Mouse (Mus musculus) forebrain, embryonic 15.5 days (tissue): ENCODE measurements around the gene Usp22. TPM values are rescaled to one million over a fixed set of nuclear protein-coding genes. Genes with fewer than 3 reads are reported as not detected.

Experiments
- ATAC-seq: fragments of 200-750 bp; cut with Nextera tagmentation; replicated peaks from 2 replicates; pipeline ENCODE4 v1.8.0; 2017; ENCODE audit warnings: mild to moderate bottlenecking, moderate TSS enrichment, moderate library complexity
- H3K27ac ChIP-seq: fragments of 300-500 bp; sonication (generic); replicated peaks from 2 replicates; pipeline ENCODE4 v1.5.1; 2015; ENCODE audit warnings: mild to moderate bottlenecking, inconsistent platforms
- H3K27me3 ChIP-seq: fragments of 300-500 bp; sonication (generic); 2 replicates; pipeline ENCODE4 v1.6.1; 2015; ENCODE audit warnings: inconsistent platforms
- H3K36me3 ChIP-seq: fragments of 300-500 bp; sonication (generic); 2 replicates; pipeline ENCODE4 v1.6.1; 2015; ENCODE audit warnings: mild to moderate bottlenecking, inconsistent platforms
- H3K4me1 ChIP-seq: fragments of 300-500 bp; sonication (generic); 2 replicates; pipeline ENCODE4 v1.6.1; 2015; ENCODE audit warnings: inconsistent platforms
- H3K4me2 ChIP-seq: fragments of 300-500 bp; sonication (generic); replicated peaks from 2 replicates; pipeline ENCODE4 v1.6.1; 2015; ENCODE audit warnings: mild to moderate bottlenecking, inconsistent platforms
- H3K4me3 ChIP-seq: fragments of 300-500 bp; sonication (generic); 2 replicates; pipeline ENCODE4 v1.5.1; 2015; ENCODE audit warnings: mild to moderate bottlenecking, inconsistent platforms
- H3K9ac ChIP-seq: fragments of 300-500 bp; sonication (generic); replicated peaks from 2 replicates; pipeline ENCODE4 v1.6.1; 2015; ENCODE audit warnings: mild to moderate bottlenecking, inconsistent platforms
- H3K9me3 ChIP-seq: fragments of 300-500 bp; sonication (generic); 2 replicates; pipeline ENCODE4 v1.6.1; 2016; ENCODE audit warnings: inconsistent platforms
- WGBS: fragments of 180-500 bp; shearing (Covaris S2); methylation state at CpG from one replicate; pipeline ENCODE4 v1.1.7; 2015; ENCODE audit warnings: mixed read lengths; 5-methylcytosine and 5-hydroxymethylcytosine counted together
- polyA plus RNA-seq: library from polyadenylated mRNA; unstranded; fragments of >200 nt; fragmentation: Nextera tagmentation; extraction: Ambion mirVana; gene quantifications from 2 replicates; pipeline ENCODE4 v1.2.1, GENCODE M21; 2015

Usp22 gene
- polyA plus RNA-seq, 1 experiment from 2014 or later: 436 TPM

DNA sequence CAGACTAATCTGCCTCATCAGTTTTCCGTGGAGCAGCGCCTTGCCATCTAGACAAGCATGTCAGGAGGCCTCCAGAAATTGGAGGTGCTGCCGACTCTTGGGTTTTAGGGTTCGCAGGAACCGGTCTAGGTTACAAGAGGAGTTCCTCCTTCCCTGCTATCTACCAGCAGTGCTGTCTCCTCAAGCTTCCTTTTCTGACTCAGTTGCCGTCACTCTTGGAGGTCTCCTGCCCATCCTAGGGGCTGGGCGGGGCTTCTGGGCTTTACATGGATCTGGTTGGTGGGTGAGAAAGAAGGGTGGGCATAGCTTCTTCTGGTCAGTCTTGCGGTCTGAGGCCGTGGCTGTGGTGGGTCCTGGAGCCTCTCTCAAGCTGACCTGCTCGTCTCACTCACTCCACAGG, 45.5 kb downstream of the Usp22 start:
- Histone ChIP-seq H3K9me3 (no peaks in the 10 kb centered on the region), H3K9ac (no peak overlapping the region), H3K36me3 (no peaks in the 10 kb centered on the region), H3K27ac (no peak overlapping the region), H3K4me2 (no peak overlapping the region), H3K4me1 (no peaks in the 10 kb centered on the region), H3K4me3 (no peak overlapping the region), H3K27me3 (no peaks in the 10 kb centered on the region)
- WGBS: 60% methylated on average over 10 of the region's 10 CpGs
- ATAC-seq: no peak

DNA sequence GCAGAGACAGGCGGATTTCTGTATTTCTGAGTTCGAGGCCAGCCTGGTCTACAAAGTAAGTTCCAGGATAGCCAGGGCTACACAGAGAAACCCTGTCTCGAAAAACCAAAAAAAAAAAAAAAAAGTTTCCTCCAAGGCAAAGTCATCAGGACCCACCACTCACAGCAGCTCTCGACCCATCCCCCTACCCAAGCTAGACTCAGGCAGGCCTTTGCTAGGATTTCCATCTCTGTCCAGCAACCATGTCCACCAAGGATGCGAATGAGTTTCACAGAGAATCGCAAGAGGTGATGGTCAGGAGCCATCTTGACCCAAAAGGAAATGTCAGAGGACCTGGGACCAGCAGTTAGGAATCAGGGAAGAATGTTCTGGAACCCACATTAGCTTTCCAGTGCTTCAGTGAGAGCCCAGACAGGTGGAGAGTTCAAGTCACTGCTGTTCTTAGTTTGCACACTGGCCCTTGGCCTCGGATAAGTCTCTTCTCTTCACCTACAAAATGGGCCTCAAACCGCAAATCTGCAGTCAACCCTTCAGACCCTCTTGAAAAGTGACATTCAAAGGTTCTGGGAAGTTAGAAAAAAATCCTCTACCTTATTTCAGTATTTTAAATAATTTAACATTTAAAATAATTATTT, 47.3 kb downstream of the Usp22 start:
- Histone ChIP-seq H3K9ac (no peak overlapping the region), H3K36me3 (no peaks in the 10 kb centered on the region), H3K27ac (no peak overlapping the region), H3K27me3 (no peaks in the 10 kb centered on the region), H3K4me2 (no peak overlapping the region), H3K4me3 (no peak overlapping the region), H3K4me1 (no peaks in the 10 kb centered on the region), H3K9me3 (no peaks in the 10 kb centered on the region)
- ATAC-seq: no peak
- WGBS: 92% methylated on average over 8 of the region's 8 CpGs

DNA sequence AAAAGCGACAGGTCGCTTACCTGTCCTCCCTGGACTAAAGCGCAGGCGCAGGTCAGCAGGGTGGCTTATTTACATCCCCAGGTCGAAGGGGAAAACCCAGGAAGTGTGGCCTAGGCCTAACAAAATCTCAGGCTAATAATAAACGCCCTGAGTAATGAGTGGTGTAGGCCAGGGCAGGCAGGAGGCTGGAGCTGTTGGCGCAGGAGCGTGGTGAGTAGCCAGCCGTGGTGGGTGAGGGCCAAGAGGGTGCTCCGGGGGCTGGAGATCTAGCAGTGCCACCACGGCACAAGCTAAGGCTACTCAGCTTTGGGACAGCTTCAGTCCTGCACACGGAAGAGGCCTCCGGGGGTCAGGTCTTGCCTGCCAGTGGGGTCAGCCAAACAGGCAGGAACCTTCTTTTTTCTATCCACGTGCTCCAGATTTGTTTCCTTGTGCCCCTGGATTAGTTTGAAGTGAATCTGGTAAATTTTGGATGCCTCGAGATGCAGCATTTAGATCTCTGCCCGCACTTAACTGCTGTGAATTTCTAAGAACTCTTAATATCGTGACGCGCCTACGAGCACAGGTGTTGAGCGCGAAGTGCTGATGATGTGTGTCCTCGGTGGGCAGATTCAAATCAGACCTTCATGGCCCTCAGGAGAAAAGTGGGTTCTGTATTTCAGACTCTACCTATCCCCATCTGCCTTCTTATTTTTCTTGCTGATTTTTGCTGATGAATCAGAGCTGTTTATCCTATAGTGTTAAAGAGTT, 48.1 kb downstream of the Usp22 start, which contains the start of gene Tnfrsf13b:
Gene Tnfrsf13b (plus strand): TSS at position 150 of the 750 bp plus-strand sequence.
- Histone ChIP-seq H3K4me2 (no peak within 1 kb of the TSS), H3K27ac (no peak within 1 kb of the TSS), H3K9me3 (no peaks in the 10 kb centered on the region), H3K9ac (no peak within 1 kb of the TSS), H3K27me3 (no peaks in the 10 kb centered on the region), H3K36me3 (no peaks in the 10 kb centered on the region), H3K4me1 (no peaks in the 10 kb centered on the region), H3K4me3 (no peak within 1 kb of the TSS)
- 87% methylated on average over 23 of the region's 23 CpGs for WGBS
- no peak for ATAC-seq

DNA sequence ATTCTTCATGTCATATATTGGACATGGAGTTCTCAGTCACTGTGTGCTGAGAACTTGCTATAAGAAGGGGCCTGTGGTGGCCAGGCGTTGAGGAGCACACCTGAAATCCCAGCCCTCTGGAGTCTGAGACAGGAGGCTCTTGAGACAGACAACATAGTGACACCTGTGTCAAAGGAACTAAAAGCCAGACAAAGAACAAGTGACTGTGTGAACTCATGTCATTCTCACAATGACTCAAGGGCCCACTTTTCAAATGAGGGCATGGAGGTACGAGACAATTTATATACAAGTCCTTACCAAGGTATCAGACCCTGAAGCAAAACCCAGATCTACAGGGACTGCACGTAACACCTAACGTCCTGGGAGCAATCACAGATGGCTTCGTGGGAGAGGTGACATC, 48.9 kb downstream of the Usp22 start:
- no peaks in the 10 kb centered on the region for H3K36me3 ChIP-seq
- H3K9ac ChIP-seq: no peak overlapping the region
- no peak overlapping the region for H3K4me2 ChIP-seq
- 85% methylated on average over 5 of the region's 5 CpGs for WGBS
- no peak overlapping the region for H3K4me3 ChIP-seq
- no peaks in the 10 kb centered on the region for H3K4me1 ChIP-seq
- H3K27ac ChIP-seq: no peak overlapping the region
- H3K27me3 ChIP-seq: no peaks in the 10 kb centered on the region
- ATAC-seq: no peak
- no peaks in the 10 kb centered on the region for H3K9me3 ChIP-seq

DNA sequence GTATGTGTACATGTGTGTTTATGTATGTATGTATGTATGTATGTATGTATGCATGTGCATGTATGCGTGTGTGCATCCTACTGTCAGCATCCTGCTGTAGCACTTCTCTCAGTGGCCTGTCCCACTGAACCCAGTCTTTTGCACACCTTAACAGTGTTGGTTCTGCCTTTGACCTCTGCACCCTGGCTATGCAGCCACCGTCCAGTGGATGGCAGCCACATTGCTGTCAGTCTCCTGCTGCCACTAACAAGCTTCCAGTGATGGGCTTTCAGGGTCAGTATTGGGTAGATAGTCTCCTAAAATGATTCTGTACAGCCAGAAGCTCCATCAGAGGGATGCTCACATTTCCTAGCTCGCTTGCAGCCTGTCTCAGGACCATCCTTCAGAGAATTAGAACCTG, 51.0 kb downstream of the Usp22 start:
- no peak overlapping the region for H3K9ac ChIP-seq
- H3K4me2 ChIP-seq: no peak overlapping the region
- no peak for ATAC-seq
- no peaks in the 10 kb centered on the region for H3K27me3 ChIP-seq
- H3K9me3 ChIP-seq: no peaks in the 10 kb centered on the region
- H3K4me1 ChIP-seq: no peaks in the 10 kb centered on the region
- H3K4me3 ChIP-seq: no peak overlapping the region
- no peak overlapping the region for H3K27ac ChIP-seq
- 69% methylated on average over 3 of the region's 3 CpGs for WGBS
- no peaks in the 10 kb centered on the region for H3K36me3 ChIP-seq

DNA sequence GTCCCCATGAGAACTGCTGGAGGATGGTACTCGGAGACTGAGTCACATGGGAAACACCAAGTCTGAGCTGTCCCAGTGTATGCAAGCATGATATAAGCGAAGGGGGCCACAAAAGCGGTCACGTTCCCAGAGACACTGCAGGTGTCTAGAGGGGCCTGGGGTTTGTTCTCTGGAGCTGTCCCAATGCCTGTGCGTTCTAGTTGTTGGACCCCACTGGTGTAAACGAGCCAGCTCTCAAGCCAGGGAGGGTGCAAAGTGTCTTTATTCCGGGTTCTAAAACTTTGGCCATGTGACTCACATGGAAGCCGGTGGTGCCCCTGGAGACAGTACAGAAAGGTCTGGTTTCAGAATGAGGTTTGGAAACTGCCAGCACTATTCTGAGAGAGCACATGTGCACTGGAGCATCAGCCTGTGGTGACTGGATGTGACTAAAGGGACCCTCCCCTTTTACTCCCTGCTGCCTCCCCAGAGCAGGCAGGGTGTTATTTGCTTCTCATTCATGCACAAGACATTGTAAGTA, 52.0 kb downstream of the Usp22 start:
- ATAC-seq: no peak
- Histone ChIP-seq H3K4me3 (no peak overlapping the region), H3K27me3 (no peaks in the 10 kb centered on the region)

DNA sequence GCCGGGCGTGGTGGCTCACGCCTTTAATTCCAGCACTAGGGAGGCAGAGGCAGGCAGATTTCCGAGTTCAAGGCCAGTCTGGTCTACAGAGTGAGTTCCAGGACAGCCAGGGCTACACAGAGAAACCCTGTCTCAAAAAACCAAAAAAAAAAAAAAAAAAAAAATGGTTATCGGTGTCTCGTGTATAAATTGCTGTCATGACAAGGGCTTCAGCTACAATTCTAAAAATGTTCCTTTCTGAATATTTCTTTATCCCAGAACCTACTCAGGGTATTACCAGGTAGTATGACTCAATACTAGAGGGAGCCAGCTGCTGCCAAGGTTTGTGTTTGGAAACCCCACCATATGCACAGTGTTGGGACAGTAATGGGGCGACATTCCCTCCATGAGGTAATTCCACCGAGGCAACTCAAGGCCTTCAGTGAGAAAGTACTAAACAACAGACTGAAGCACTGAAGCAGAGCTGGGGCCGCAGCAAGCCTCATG, 52.5 kb downstream of the Usp22 start:
- no peaks in the 10 kb centered on the region for H3K36me3 ChIP-seq
- H3K27ac ChIP-seq: no peak overlapping the region
- ATAC-seq: no peak
- no peak overlapping the region for H3K9ac ChIP-seq
- no peak overlapping the region for H3K4me3 ChIP-seq
- no peaks in the 10 kb centered on the region for H3K4me1 ChIP-seq
- H3K4me2 ChIP-seq: no peak overlapping the region
- H3K27me3 ChIP-seq: no peaks in the 10 kb centered on the region
- WGBS: 89% methylated on average over 9 of the region's 9 CpGs
- H3K9me3 ChIP-seq: no peaks in the 10 kb centered on the region

More for the DNA sequence above, 52.0 kb downstream of the Usp22 start:
- Histone ChIP-seq H3K36me3 (no peaks in the 10 kb centered on the region), H3K9ac (no peak overlapping the region), H3K4me1 (no peaks in the 10 kb centered on the region), H3K4me2 (no peak overlapping the region), H3K9me3 (no peaks in the 10 kb centered on the region), H3K27ac (no peak overlapping the region)
- 89% methylated on average over 8 of the region's 8 CpGs for WGBS

DNA sequence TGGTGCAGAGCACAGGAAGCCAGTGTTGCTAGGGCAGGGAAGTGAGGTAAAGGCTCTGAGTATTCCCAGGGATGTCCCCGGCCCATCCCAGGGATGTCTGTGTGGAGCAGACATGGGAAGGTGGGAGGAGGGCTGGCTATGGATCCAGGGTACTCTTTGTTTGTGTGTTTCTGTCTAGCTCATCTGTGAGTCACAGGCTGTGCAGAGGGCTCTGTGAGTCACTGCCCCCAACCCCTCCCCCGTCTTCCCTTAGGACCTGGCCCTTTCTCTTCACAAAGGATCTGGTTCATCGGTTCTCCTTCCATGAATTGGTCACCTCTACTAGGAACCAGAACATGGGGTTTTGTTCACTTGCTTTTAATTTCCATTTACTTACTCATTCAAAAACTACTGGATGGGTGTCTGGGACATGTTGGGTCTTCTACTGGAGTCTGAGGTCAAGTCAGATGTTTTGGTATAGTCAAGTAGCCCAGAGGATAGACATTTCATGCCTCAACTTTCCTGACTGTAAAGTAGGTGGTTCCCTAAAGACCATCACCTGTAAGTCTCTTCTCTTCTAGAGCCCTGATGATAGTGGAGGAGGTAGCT, 54.8 kb downstream of the Usp22 start:
- Histone ChIP-seq H3K4me3 (no peak overlapping the region), H3K4me2 (no peak overlapping the region), H3K27ac (no peak overlapping the region), H3K9ac (no peak overlapping the region), H3K9me3 (no peaks in the 10 kb centered on the region), H3K27me3 (no peaks in the 10 kb centered on the region), H3K36me3 (no peaks in the 10 kb centered on the region), H3K4me1 (no peaks in the 10 kb centered on the region)
- ATAC-seq: no peak
- WGBS: 90% methylated on average over 3 of the region's 3 CpGs

DNA sequence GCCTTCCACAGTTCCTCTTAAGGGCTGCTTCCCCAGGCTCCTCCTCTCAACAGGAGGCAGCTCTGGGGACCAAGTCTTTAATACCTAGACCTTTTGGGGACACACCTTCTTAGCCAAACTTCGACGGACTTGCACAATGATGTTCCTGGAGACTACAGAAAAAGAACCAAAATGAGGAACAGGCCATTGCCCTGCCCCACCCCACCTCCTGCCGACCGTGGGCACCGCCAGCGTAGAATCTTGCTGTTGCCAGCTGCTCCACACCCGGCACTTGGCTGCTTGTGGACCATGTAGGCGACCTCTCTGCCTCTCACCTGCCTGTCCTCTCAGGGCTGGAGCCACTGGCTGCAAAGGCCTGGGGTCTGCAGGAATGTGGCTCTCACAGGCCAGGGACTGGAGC, 58.6 kb downstream of the Usp22 start:
- 68% methylated on average over 8 of the region's 8 CpGs for WGBS
- no peak overlapping the region for H3K9ac ChIP-seq
- no peak for ATAC-seq

DNA sequence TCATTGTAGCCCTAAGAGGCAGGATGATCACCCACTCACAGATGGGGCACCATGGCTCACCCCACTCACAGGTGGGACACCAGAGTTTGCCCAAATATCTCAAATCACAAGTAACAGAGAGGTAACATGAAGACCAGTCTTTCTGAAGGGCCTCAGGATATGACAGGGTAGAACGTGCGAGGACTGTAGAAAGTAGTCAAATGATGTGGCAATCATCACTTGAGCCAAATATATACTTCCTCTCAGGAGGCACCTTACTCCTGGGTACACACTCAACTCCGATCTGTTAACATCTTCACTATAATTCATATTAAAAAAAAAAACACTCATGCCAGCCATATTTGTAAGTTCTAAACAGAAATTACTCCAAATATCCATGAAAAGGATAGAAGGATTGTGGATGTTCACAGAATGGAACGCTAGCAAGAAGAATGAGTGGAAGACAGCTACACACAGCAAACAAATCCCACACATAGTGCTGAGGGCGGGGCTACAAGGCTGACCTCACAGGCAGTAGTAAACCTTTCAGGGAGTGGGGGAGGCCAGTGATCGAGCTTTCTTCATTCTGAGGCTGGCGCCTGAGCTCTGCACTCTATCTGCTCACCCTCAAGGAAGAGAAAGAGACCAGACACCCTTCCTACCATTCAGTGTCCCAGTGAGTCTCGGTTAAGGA, 62.4 kb downstream of the Usp22 start:
- H3K9ac ChIP-seq: no peak overlapping the region
- H3K4me3 ChIP-seq: no peak overlapping the region
- H3K27ac ChIP-seq: no peak overlapping the region
- no peaks in the 10 kb centered on the region for H3K36me3 ChIP-seq
- WGBS: 86% methylated on average over 8 of the region's 8 CpGs
- ATAC-seq: no peak
- no peaks in the 10 kb centered on the region for H3K4me1 ChIP-seq
- H3K27me3 ChIP-seq: no peaks in the 10 kb centered on the region
- no peaks in the 10 kb centered on the region for H3K9me3 ChIP-seq
- H3K4me2 ChIP-seq: no peak overlapping the region

More for the DNA sequence above, 58.6 kb downstream of the Usp22 start:
- Histone ChIP-seq H3K27ac (no peak overlapping the region), H3K4me3 (no peak overlapping the region), H3K9me3 (no peaks in the 10 kb centered on the region), H3K27me3 (no peaks in the 10 kb centered on the region), H3K4me1 (no peaks in the 10 kb centered on the region), H3K4me2 (no peak overlapping the region), H3K36me3 (no peaks in the 10 kb centered on the region)

DNA sequence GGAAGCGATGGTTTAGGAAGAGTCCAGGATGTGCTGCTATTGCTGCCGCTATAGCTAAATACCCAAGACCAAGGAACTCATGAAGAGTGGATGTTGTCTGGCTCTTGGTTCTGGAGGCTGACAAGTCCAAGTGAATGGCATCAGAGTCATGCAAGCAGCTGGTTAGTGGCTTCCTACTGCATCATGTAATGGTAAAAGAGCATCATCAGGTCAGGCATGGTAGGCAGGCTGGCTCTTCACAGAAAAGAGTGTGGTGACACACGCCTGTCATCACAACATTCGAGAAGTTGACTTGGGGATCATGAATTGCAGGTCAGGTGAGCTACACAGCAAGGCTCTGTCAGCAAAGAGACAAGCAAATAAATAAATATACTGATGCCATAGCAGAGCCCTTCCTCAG, 63.4 kb downstream of the Usp22 start:
- no peaks in the 10 kb centered on the region for H3K36me3 ChIP-seq
- no peak overlapping the region for H3K27ac ChIP-seq
- H3K4me1 ChIP-seq: no peaks in the 10 kb centered on the region
- WGBS: 93% methylated on average over 4 of the region's 4 CpGs
- H3K4me3 ChIP-seq: no peak overlapping the region
- no peaks in the 10 kb centered on the region for H3K27me3 ChIP-seq
- H3K9ac ChIP-seq: no peak overlapping the region
- H3K4me2 ChIP-seq: no peak overlapping the region
- H3K9me3 ChIP-seq: no peaks in the 10 kb centered on the region
- no peak for ATAC-seq

DNA sequence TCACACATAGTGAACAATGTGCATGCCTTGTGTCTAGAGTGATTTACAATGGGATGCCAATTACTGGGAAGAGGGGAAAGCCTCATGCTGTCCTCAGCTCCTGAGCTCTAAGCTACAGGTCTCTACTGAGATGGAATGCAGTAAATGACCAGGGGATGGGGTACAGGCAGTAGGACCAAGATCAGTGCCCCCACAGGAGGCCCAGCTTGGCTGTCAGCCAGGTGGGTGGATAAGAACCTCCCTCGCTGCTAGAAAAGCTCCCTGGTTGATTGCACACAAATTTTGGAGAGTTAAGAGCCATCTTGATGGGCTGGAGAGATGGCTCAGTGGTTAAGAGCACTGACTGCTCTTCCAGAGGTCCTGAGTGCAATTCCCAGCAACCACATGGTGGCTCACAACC, 63.9 kb downstream of the Usp22 start:
- WGBS: 38% methylated on average over 1 of the region's 1 CpGs
- no peak overlapping the region for H3K4me2 ChIP-seq
- no peaks in the 10 kb centered on the region for H3K9me3 ChIP-seq
- ATAC-seq: no peak
- H3K9ac ChIP-seq: no peak overlapping the region
- H3K4me1 ChIP-seq: no peaks in the 10 kb centered on the region
- no peaks in the 10 kb centered on the region for H3K36me3 ChIP-seq
- no peaks in the 10 kb centered on the region for H3K27me3 ChIP-seq
- H3K4me3 ChIP-seq: no peak overlapping the region
- H3K27ac ChIP-seq: no peak overlapping the region
